Mouse (Mus musculus) liver, embryonic 16.5 days (tissue): ENCODE results near the gene Cldn14. TPM values are rescaled to one million over a fixed set of nuclear protein-coding genes. Genes with fewer than 3 reads are reported as not detected.

Experiments
- ATAC-seq: fragments of 200-750 bp; cut with Nextera tagmentation; 2 replicates; pipeline ENCODE4 v1.8.0; 2017; ENCODE audit warnings: low read depth, mild to moderate bottlenecking, moderate number of reproducible peaks, moderate library complexity
- H3K27ac ChIP-seq: fragments of 300-500 bp; sonication (generic); 2 replicates; pipeline ENCODE4 v1.5.1; 2014; ENCODE audit warnings: mild to moderate bottlenecking, low read length
- H3K27me3 ChIP-seq: fragments of 300-500 bp; sonication (generic); 2 replicates; pipeline ENCODE4 v1.6.1; 2014; ENCODE audit warnings: low read depth, low read length, mixed read lengths; ENCODE audit not compliant: control insufficient read depth, insufficient read depth
- H3K36me3 ChIP-seq: fragments of 300-500 bp; sonication (generic); 2 replicates; pipeline ENCODE4 v1.6.1; 2014; ENCODE audit warnings: mild to moderate bottlenecking; ENCODE audit not compliant: control insufficient read depth, insufficient read depth
- H3K4me1 ChIP-seq: fragments of 300-500 bp; sonication (generic); 2 replicates; pipeline ENCODE4 v1.6.1; 2014; ENCODE audit warnings: low read depth, low read length, mixed read lengths; ENCODE audit not compliant: control insufficient read depth
- H3K4me2 ChIP-seq: fragments of 300-500 bp; sonication (generic); 2 replicates; pipeline ENCODE4 v1.6.1; 2014; ENCODE audit warnings: low read depth, low read length, mixed read lengths
- H3K4me3 ChIP-seq: fragments of 300-500 bp; sonication (generic); 2 replicates; pipeline ENCODE4 v1.5.1; 2014; ENCODE audit warnings: low read depth, mild to moderate bottlenecking, low read length
- H3K9ac ChIP-seq: fragments of 300-500 bp; sonication (generic); 2 replicates; pipeline ENCODE4 v1.6.1; 2014; ENCODE audit warnings: low read depth, low read length
- H3K9me3 ChIP-seq: fragments of 300-500 bp; sonication (generic); replicated peaks from 2 replicates; pipeline ENCODE4 v1.6.1; 2016; ENCODE audit warnings: low read length; ENCODE audit not compliant: control insufficient read depth
- WGBS: fragments of 180-500 bp; shearing (Covaris S2); extraction: QIAGEN DNeasy Blood & Tissue Kit; methylation state at CpG from one replicate; pipeline ENCODE4 v1.1.7; 2014; ENCODE audit not compliant: insufficient replicate concordance; 5-methylcytosine and 5-hydroxymethylcytosine counted together
- polyA plus RNA-seq: library from polyadenylated mRNA; unstranded; fragments of >200 nt; fragmentation: Nextera tagmentation; extraction: Ambion mirVana; gene quantifications from 2 replicates; pipeline ENCODE4 v1.2.1, GENCODE M21; 2015

The Cldn14 gene
- polyA plus RNA-seq, 1 experiment from 2014 or later: 4.6 TPM

GRCm38 (mm10) chr16:93973554-93973953 lies 35.1 kb downstream of the Cldn14 start:
- H3K4me2 ChIP-seq: peak overlapping the region; percentile 58
- no peaks in the 10 kb centered on the region for H3K36me3 ChIP-seq
- no peaks in the 10 kb centered on the region for H3K9me3 ChIP-seq
- no peaks in the 10 kb centered on the region; the same call in 1 of the 2 replicates for H3K4me1 ChIP-seq
- H3K9ac ChIP-seq: no peak overlapping the region
- H3K4me3 ChIP-seq: peak overlapping the region; percentile 40
- WGBS: 23% methylated on average over 5 of the region's 5 CpGs
- H3K27ac ChIP-seq: no peak overlapping the region
- no peaks in the 10 kb centered on the region for H3K27me3 ChIP-seq
- no peak for ATAC-seq

- H3K27ac ChIP-seq: no peak overlapping the region
- H3K27me3 ChIP-seq: no peaks in the 10 kb centered on the region
- H3K4me2 ChIP-seq: peak overlapping the region; percentile 58
- ATAC-seq: no peak
- 5% methylated on average over 10 of the region's 10 CpGs for WGBS
- H3K9me3 ChIP-seq: no peaks in the 10 kb centered on the region
- no peaks in the 10 kb centered on the region for H3K36me3 ChIP-seq
- no peak overlapping the region for H3K9ac ChIP-seq
- H3K4me3 ChIP-seq: peak overlapping the region; percentile 40
- H3K4me1 ChIP-seq: no peaks in the 10 kb centered on the region; the same call in 1 of the 2 replicates
Measured at GRCm38 (mm10) chr16:93973123-93973522, 35.5 kb downstream of the Cldn14 start.

- H3K9me3 ChIP-seq: no peaks in the 10 kb centered on the region
- H3K4me1 ChIP-seq: no peaks in the 10 kb centered on the region; the same call in 1 of the 2 replicates
- H3K4me2 ChIP-seq: no peak overlapping the region
- WGBS: 77% methylated on average over 11 of the region's 11 CpGs
- H3K27me3 ChIP-seq: no peaks in the 10 kb centered on the region
- no peak for ATAC-seq
- H3K9ac ChIP-seq: no peak overlapping the region
- no peaks in the 10 kb centered on the region for H3K36me3 ChIP-seq
- H3K4me3 ChIP-seq: no peak overlapping the region
- no peak overlapping the region for H3K27ac ChIP-seq
Measured at GRCm38 (mm10) chr16:93971046-93971445, 37.6 kb downstream of the Cldn14 start.

GRCm38 (mm10) chr16:93967893-93968292 lies 40.7 kb downstream of the Cldn14 start:
- Histone ChIP-seq H3K27ac (no peak overlapping the region), H3K9me3 (no peaks in the 10 kb centered on the region), H3K4me1 (no peaks in the 10 kb centered on the region; the same call in 1 of the 2 replicates), H3K4me3 (no peak overlapping the region), H3K4me2 (no peak overlapping the region), H3K27me3 (no peaks in the 10 kb centered on the region), H3K9ac (no peak overlapping the region), H3K36me3 (no peaks in the 10 kb centered on the region)
- no peak for ATAC-seq
- 79% methylated on average over 8 of the region's 8 CpGs for WGBS

GRCm38 (mm10) chr16:93962283-93962682 lies 46.4 kb downstream of the Cldn14 start:
- Histone ChIP-seq H3K27ac (no peak overlapping the region), H3K4me2 (no peak overlapping the region), H3K27me3 (no peaks in the 10 kb centered on the region), H3K4me3 (no peak overlapping the region), H3K36me3 (no peaks in the 10 kb centered on the region), H3K9me3 (no peaks in the 10 kb centered on the region), H3K4me1 (no peaks in the 10 kb centered on the region), H3K9ac (no peak overlapping the region)
- no peak for ATAC-seq
- WGBS: 49% methylated on average over 5 of the region's 5 CpGs

- no peaks in the 10 kb centered on the region for H3K36me3 ChIP-seq
- H3K4me1 ChIP-seq: no peaks in the 10 kb centered on the region
- no peak overlapping the region for H3K27ac ChIP-seq
- 63% methylated on average over 11 of the region's 11 CpGs for WGBS
- no peak overlapping the region for H3K9ac ChIP-seq
- no peak for ATAC-seq
- H3K27me3 ChIP-seq: no peaks in the 10 kb centered on the region
- no peak overlapping the region for H3K4me2 ChIP-seq
- H3K9me3 ChIP-seq: no peaks in the 10 kb centered on the region
- no peak overlapping the region for H3K4me3 ChIP-seq
Measured at GRCm38 (mm10) chr16:93961099-93961646, 47.5 kb downstream of the Cldn14 start.

- Histone ChIP-seq H3K9me3 (no peaks in the 10 kb centered on the region), H3K27ac (no peak overlapping the region), H3K9ac (no peak overlapping the region), H3K4me1 (no peaks in the 10 kb centered on the region), H3K27me3 (no peaks in the 10 kb centered on the region), H3K4me2 (no peak overlapping the region), H3K4me3 (no peak overlapping the region), H3K36me3 (no peaks in the 10 kb centered on the region)
- 62% methylated on average over 4 of the region's 4 CpGs for WGBS
- no peak for ATAC-seq
Measured at GRCm38 (mm10) chr16:93960495-93960894, 48.1 kb downstream of the Cldn14 start.

- H3K27ac ChIP-seq: no peak overlapping the region
- no peak overlapping the region for H3K9ac ChIP-seq
- H3K36me3 ChIP-seq: no peaks in the 10 kb centered on the region
- H3K4me1 ChIP-seq: no peaks in the 10 kb centered on the region
- H3K27me3 ChIP-seq: no peaks in the 10 kb centered on the region
- H3K4me2 ChIP-seq: no peak overlapping the region
- ATAC-seq: no peak
- H3K9me3 ChIP-seq: no peaks in the 10 kb centered on the region
- no peak overlapping the region for H3K4me3 ChIP-seq
- WGBS: 34% methylated on average over 12 of the region's 12 CpGs
Measured at GRCm38 (mm10) chr16:93957402-93957801, 51.2 kb downstream of the Cldn14 start.

GRCm38 (mm10) chr16:93956986-93957385 lies 51.7 kb downstream of the Cldn14 start:
- no peak overlapping the region for H3K9ac ChIP-seq
- H3K36me3 ChIP-seq: no peaks in the 10 kb centered on the region
- no peak overlapping the region for H3K4me3 ChIP-seq
- no peak for ATAC-seq
- H3K4me1 ChIP-seq: no peaks in the 10 kb centered on the region
- H3K9me3 ChIP-seq: no peaks in the 10 kb centered on the region
- no peak overlapping the region for H3K4me2 ChIP-seq
- 50% methylated on average over 7 of the region's 7 CpGs for WGBS
- no peaks in the 10 kb centered on the region for H3K27me3 ChIP-seq
- no peak overlapping the region for H3K27ac ChIP-seq
